Mouse (Mus musculus) cerebellum, adult 9-10 months (tissue): ENCODE measurements around the gene Arid3a.

ENCODE experiments used
- DNase-seq: peaks from one replicate; pipeline ENCODE4 v3.0.0; 2022

Arid3a gene

GRCm38 (mm10) chr10:79909092-79909922 is 17.5 kb upstream of the Arid3a start:
- no peak for DNase-seq

GRCm38 (mm10) chr10:79910556-79910955 is 16.3 kb upstream of the Arid3a start, which contains the start of gene Gm26602:
Gene Gm26602, plus strand, starts transcription at chr10:79910856.
- DNase-seq, result no peak

- no peak for DNase-seq
Measured at GRCm38 (mm10) chr10:79912412-79912811, 14.4 kb upstream of the Arid3a start.

GRCm38 (mm10) chr10:79914131-79914947 is 12.5 kb upstream of the Arid3a start:
- DNase-seq, result no peak

- DNase-seq, result peak; percentile 46
Measured at GRCm38 (mm10) chr10:79914948-79915596, 11.8 kb upstream of the Arid3a start.

GRCm38 (mm10) chr10:79916081-79916480 is 10.8 kb upstream of the Arid3a start:
- peak; percentile 58 for DNase-seq

GRCm38 (mm10) chr10:79916808-79917531 is 9.9 kb upstream of the Arid3a start, which contains the start of gene Kiss1r:
Gene Kiss1r, plus strand, starts transcription at chr10:79916971.
- peak; percentile 84 for DNase-seq

- peak; percentile 54 for DNase-seq
Measured at GRCm38 (mm10) chr10:79917532-79918100, 9.2 kb upstream of the Arid3a start.

- peak; percentile 59 for DNase-seq
Measured at GRCm38 (mm10) chr10:79918231-79919078, 8.4 kb upstream of the Arid3a start.

GRCm38 (mm10) chr10:79919251-79919849 is 7.5 kb upstream of the Arid3a start:
- peak; percentile 57 for DNase-seq

GRCm38 (mm10) chr10:79920056-79920890 is 6.6 kb upstream of the Arid3a start:
- DNase-seq, result peak; percentile 51

GRCm38 (mm10) chr10:79920958-79921535 is 5.8 kb upstream of the Arid3a start, which contains the start of gene R3hdm4:
Gene R3hdm4, minus strand, starts transcription at chr10:79921208.
- peak; percentile 47 for DNase-seq

- peak; percentile 55 for DNase-seq
Measured at GRCm38 (mm10) chr10:79921572-79921971, 5.3 kb upstream of the Arid3a start.

GRCm38 (mm10) chr10:79924998-79925784 is 1.7 kb upstream of the Arid3a start:
- peak; percentile 98 for DNase-seq

GRCm38 (mm10) chr10:79925785-79926490 is 905 bp upstream of the Arid3a start:
- peak; percentile 65 for DNase-seq

- DNase-seq, result peak; percentile 72
Measured at GRCm38 (mm10) chr10:79927324-79928029, 634 bp downstream of the Arid3a start.
